Mouse (Mus musculus) lung, postnatal 36 days (tissue): Measurements from ENCODE around the gene Gramd1a.
A peak's percentile ranks its signal among the peaks of the same experiment; 100 is the strongest.

Experiments used
- DNase-seq: peaks from one replicate; pipeline ENCODE4 v3.0.0; 2022; ENCODE audit warnings: mixed read lengths

Gene Gramd1a

DNA sequence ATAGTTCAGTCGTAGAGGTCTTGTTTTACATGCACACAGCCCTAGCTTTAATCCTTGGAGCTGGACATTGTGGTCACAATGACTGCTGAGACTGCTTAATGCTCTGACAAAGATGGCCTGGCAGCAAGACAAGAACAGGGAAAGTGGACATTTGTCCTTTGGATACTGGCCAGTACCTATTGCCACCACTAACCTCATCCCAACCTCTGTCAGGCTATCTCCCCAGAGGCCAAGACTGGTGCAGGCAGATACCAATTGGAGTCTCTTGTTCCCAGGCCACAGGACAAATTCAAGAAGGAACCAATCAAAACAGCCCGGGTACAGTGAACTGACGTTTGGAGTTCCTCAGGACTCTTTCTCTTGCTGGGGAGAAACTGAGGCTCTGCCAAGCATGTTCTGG lies 67.5 kb downstream of the Gramd1a start:
- no peak for DNase-seq

- no peak for DNase-seq
Observed at GRCm38 (mm10) chr7:31087262-31087661, 68.4 kb downstream of the Gramd1a start.

GRCm38 (mm10) chr7:31086175-31086755 lies 69.4 kb downstream of the Gramd1a start:
- no peak for DNase-seq

DNA sequence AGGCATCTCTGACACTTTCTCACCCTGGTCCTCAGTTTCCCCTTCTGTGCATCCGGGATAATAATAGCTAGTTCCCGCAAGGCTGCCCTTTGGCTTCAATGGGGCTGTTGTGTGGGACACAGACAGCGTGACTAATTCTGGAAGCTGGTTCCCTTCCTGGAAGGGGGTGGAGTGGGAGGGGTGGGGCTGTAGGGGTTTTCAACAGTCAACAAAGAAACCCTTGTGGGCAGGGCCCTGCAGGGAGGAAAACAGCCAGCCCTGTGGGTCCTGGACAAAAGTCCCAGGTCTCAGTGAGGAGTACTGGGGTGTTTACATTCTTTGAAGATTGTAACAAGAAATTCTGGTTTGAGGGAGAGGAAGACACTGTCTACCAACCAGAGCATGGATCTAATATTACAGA lies 70.5 kb downstream of the Gramd1a start:
- peak; percentile 70 for DNase-seq

DNA sequence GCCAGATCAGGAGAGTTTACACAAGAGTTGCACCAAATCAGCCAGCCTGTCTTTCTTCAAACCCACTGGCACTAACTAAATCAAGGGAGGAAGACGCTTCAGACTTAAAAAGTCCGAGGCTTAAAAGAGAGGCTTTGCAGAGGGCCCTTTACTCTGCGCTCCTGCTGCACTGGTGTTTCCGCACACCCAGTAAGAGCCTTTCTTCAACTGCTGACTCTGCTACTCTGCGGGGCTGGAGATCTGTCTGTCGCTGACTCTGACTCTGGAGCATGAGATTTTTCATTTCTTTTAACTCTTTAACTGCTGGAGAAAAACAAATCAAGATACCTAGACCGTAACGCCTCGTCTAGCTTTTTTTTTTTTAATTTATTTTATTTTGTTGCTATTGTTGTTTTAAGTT lies 71.6 kb downstream of the Gramd1a start:
- DNase-seq = no peak

- DNase-seq = peak; percentile 47
Observed at GRCm38 (mm10) chr7:31082831-31083588, 72.7 kb downstream of the Gramd1a start.

DNA sequence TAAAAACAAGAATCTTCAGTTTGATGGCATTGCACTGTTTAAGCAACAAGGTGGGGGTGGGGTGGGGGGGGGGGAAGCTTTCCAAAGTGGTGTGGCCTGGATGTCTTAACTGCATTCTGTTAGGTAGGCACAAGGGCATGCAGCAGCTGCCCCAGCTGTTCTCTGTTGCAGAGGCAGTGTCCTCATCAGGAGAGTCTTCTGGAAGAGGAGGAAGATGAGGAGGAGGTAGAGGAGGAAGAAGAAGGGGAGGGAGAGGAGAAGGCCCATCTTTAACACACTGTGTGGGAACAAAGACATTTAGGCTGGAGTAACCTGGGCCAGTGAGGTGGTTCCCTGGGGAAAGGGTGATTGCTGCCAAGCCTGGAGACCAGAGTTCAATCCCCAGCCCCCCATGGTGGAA lies 73.6 kb downstream of the Gramd1a start:
- DNase-seq = no peak

GRCm38 (mm10) chr7:31081106-31081505 lies 74.6 kb downstream of the Gramd1a start:
- no peak for DNase-seq

DNA sequence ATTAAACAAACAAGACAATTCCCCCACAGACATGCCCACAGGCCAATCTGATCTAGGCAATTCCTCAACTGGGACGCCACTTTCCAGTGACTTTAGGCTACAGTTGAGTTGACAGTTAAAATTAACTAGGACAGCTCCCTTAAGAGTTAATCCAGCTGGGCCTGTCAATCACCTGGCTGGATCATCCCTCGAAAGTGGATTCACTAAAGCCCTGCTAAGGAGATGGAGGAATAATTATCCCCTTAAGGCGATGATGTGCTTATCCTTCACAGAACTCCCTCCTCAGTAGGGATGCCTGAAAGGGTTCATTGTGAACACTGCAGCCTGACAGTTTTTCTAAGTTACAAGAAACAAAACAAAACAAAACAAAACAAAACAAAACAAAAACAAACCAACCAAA lies 75.1 kb downstream of the Gramd1a start:
- DNase-seq = no peak
